Mouse (Mus musculus) lung, postnatal 0 days (tissue): ENCODE data around the gene Ubash3b.

ENCODE experiments used
- CTCF ChIP-seq: IDR thresholded peaks from 2 replicates; pipeline ENCODE4 v1.5.1; 2016; ENCODE audit warnings: antibody characterized with exemption, mild to moderate bottlenecking
- EP300 ChIP-seq: IDR thresholded peaks from 2 replicates; pipeline ENCODE4 v1.6.1; 2016; ENCODE audit warnings: antibody characterized with exemption, mild to moderate bottlenecking, control low read depth

- TF ChIP-seq CTCF = no peak
- TF ChIP-seq EP300 = no peak
These were observed 37.2 kb downstream of the Ubash3b start for GRCm38 (mm10) chr9:41124305-41124704.
